Mouse (Mus musculus): ENCODE measurements at regions not wholly inside any gene's neighbourhood (a gene's known extent, or its start where the extent isn't known, plus 50 kb on each side); places are given as distances from the start of the nearest gene placed in this dataset.
"Not testable (repeated sequence)": the region's sequence is repeated elsewhere in the genome, so short reads cannot be mapped to it uniquely, and the experiment has no call there.

GRCm38 (mm10) chr19:27603296-27603695 lies 173.7 kb upstream of the Pum3 start:
- H3K9ac ChIP-seq (ENCODE audit: low read depth, poor library complexity, severe bottlenecking), result no peak overlapping the region
- H3K27ac ChIP-seq (ENCODE audit: insufficient read depth, low read length), result no peak overlapping the region
- H3K4me3 ChIP-seq (ENCODE audit: low read depth, low read length), result no peak overlapping the region
- H3K36me3 ChIP-seq (ENCODE audit: control insufficient read depth, insufficient read depth, low read length, poor library complexity, severe bottlenecking), result no peaks in the 10 kb centered on the region
- TF ChIP-seq CTCF (IDR thresholded peaks at IDR 0.05; ENCODE audit: low read depth, low read length) (no peak), EP300 (IDR thresholded peaks at IDR 0.05; ENCODE audit: insufficient read depth, low read depth, low read length) (no peak), POLR2A (IDR thresholded peaks at IDR 0.05; ENCODE audit: insufficient read depth, low read length) (no peak)
- peaks cover 4% of the 10 kb centered on the region for H3K4me1 ChIP-seq (ENCODE audit: control insufficient read depth, insufficient read depth, low read length)
- H3K27me3 ChIP-seq (ENCODE audit: control insufficient read depth, insufficient read depth, low read length, poor library complexity, severe bottlenecking), result no peaks in the 10 kb centered on the region
- no peaks in the 10 kb centered on the region for H3K9me3 ChIP-seq (replicated peaks; ENCODE audit: control insufficient read depth, insufficient read depth, low read length, poor library complexity, severe bottlenecking)

GRCm38 (mm10) chr19:27601551-27601950 lies 171.9 kb upstream of the Pum3 start:
- H3K4me3 ChIP-seq (ENCODE audit: low read depth, low read length), result no peak overlapping the region
- H3K9me3 ChIP-seq (replicated peaks; ENCODE audit: control insufficient read depth, insufficient read depth, low read length, poor library complexity, severe bottlenecking), result no peaks in the 10 kb centered on the region
- H3K4me1 ChIP-seq (ENCODE audit: control insufficient read depth, insufficient read depth, low read length), result peaks cover 4% of the 10 kb centered on the region
- no peak for TF ChIP-seq CTCF (IDR thresholded peaks at IDR 0.05; ENCODE audit: low read depth, low read length)
- peak; percentile 62; the same call in 1 of the 2 replicates for TF ChIP-seq EP300 (IDR thresholded peaks at IDR 0.05; ENCODE audit: insufficient read depth, low read depth, low read length)
- TF ChIP-seq POLR2A (IDR thresholded peaks at IDR 0.05; ENCODE audit: insufficient read depth, low read length), result no peak
- H3K9ac ChIP-seq (ENCODE audit: low read depth, poor library complexity, severe bottlenecking), result no peak overlapping the region
- H3K27me3 ChIP-seq (ENCODE audit: control insufficient read depth, insufficient read depth, low read length, poor library complexity, severe bottlenecking), result no peaks in the 10 kb centered on the region
- 0 out of 2 replicates have a peak overlapping the region, but pooled peaks have one; percentile 25 for H3K27ac ChIP-seq (ENCODE audit: insufficient read depth, low read length)
- H3K36me3 ChIP-seq (ENCODE audit: control insufficient read depth, insufficient read depth, low read length, poor library complexity, severe bottlenecking), result no peaks in the 10 kb centered on the region

- not testable (repeated sequence) for H3K4me1 ChIP-seq (ENCODE audit: control insufficient read depth, insufficient read depth, low read length); H3K9ac ChIP-seq (ENCODE audit: low read depth, poor library complexity, severe bottlenecking); H3K9me3 ChIP-seq (replicated peaks; ENCODE audit: control insufficient read depth, insufficient read depth, low read length, poor library complexity, severe bottlenecking); H3K36me3 ChIP-seq (ENCODE audit: control insufficient read depth, insufficient read depth, low read length, poor library complexity, severe bottlenecking); H3K27me3 ChIP-seq (ENCODE audit: control insufficient read depth, insufficient read depth, low read length, poor library complexity, severe bottlenecking)
- peak overlapping the region; percentile 9; the same call in 1 of the 2 replicates for H3K4me3 ChIP-seq (ENCODE audit: low read depth, low read length)
- H3K27ac ChIP-seq (ENCODE audit: insufficient read depth, low read length), result peak overlapping the region; percentile 49
Measured at GRCm38 (mm10) chr19:27600386-27600785, 170.8 kb upstream of the Pum3 start.

- Histone ChIP-seq H3K27ac (ENCODE audit: insufficient read depth, low read length) (peak overlapping the region; percentile 49), H3K9ac (ENCODE audit: low read depth, poor library complexity, severe bottlenecking) (no peak overlapping the region), H3K27me3 (ENCODE audit: control insufficient read depth, insufficient read depth, low read length, poor library complexity, severe bottlenecking) (no peaks in the 10 kb centered on the region), H3K4me3 (ENCODE audit: low read depth, low read length) (peak overlapping the region; percentile 9; the same call in 1 of the 2 replicates), H3K36me3 (ENCODE audit: control insufficient read depth, insufficient read depth, low read length, poor library complexity, severe bottlenecking) (no peaks in the 10 kb centered on the region), H3K9me3 (replicated peaks; ENCODE audit: control insufficient read depth, insufficient read depth, low read length, poor library complexity, severe bottlenecking) (no peaks in the 10 kb centered on the region), H3K4me1 (ENCODE audit: control insufficient read depth, insufficient read depth, low read length) (peaks cover 4% of the 10 kb centered on the region)
- no peak for TF ChIP-seq POLR2A (IDR thresholded peaks at IDR 0.05; ENCODE audit: insufficient read depth, low read length)
- no peak for TF ChIP-seq EP300 (IDR thresholded peaks at IDR 0.05; ENCODE audit: insufficient read depth, low read depth, low read length)
- no peak for TF ChIP-seq CTCF (IDR thresholded peaks at IDR 0.05; ENCODE audit: low read depth, low read length)
Measured at GRCm38 (mm10) chr19:27599639-27600308, 170.1 kb upstream of the Pum3 start.

- H3K4me3 ChIP-seq (ENCODE audit: low read depth, low read length), result no peak overlapping the region
- peaks cover 3% of the 10 kb centered on the region for H3K4me1 ChIP-seq (ENCODE audit: control insufficient read depth, insufficient read depth, low read length)
- H3K36me3 ChIP-seq (ENCODE audit: control insufficient read depth, insufficient read depth, low read length, poor library complexity, severe bottlenecking), result no peaks in the 10 kb centered on the region
Measured at GRCm38 (mm10) chr19:27598350-27598749, 168.7 kb upstream of the Pum3 start.

GRCm38 (mm10) chr19:27585566-27585965 lies 155.9 kb upstream of the Pum3 start:
- Histone ChIP-seq H3K4me1 (ENCODE audit: control insufficient read depth, insufficient read depth, low read length) (no peaks in the 10 kb centered on the region), H3K9ac (ENCODE audit: low read depth, poor library complexity, severe bottlenecking) (no peak overlapping the region), H3K27me3 (ENCODE audit: control insufficient read depth, insufficient read depth, low read length, poor library complexity, severe bottlenecking) (no peaks in the 10 kb centered on the region; the same call in 1 of the 2 replicates), H3K9me3 (replicated peaks; ENCODE audit: control insufficient read depth, insufficient read depth, low read length, poor library complexity, severe bottlenecking) (no peaks in the 10 kb centered on the region), H3K4me3 (ENCODE audit: low read depth, low read length) (no peak overlapping the region), H3K27ac (ENCODE audit: insufficient read depth, low read length) (no peak overlapping the region), H3K36me3 (ENCODE audit: control insufficient read depth, insufficient read depth, low read length, poor library complexity, severe bottlenecking) (no peaks in the 10 kb centered on the region)
- no peak for TF ChIP-seq CTCF (IDR thresholded peaks at IDR 0.05; ENCODE audit: low read depth, low read length)
- TF ChIP-seq POLR2A (IDR thresholded peaks at IDR 0.05; ENCODE audit: insufficient read depth, low read length), result no peak
- no peak for TF ChIP-seq EP300 (IDR thresholded peaks at IDR 0.05; ENCODE audit: insufficient read depth, low read depth, low read length)

More at GRCm38 (mm10) chr19:27598350-27598749, 168.7 kb upstream of the Pum3 start:
- TF ChIP-seq EP300 (IDR thresholded peaks at IDR 0.05; ENCODE audit: insufficient read depth, low read depth, low read length), result no peak
- TF ChIP-seq CTCF (IDR thresholded peaks at IDR 0.05; ENCODE audit: low read depth, low read length), result no peak
- TF ChIP-seq POLR2A (IDR thresholded peaks at IDR 0.05; ENCODE audit: insufficient read depth, low read length), result no peak
- Histone ChIP-seq H3K27me3 (ENCODE audit: control insufficient read depth, insufficient read depth, low read length, poor library complexity, severe bottlenecking) (no peaks in the 10 kb centered on the region), H3K9ac (ENCODE audit: low read depth, poor library complexity, severe bottlenecking) (no peak overlapping the region), H3K27ac (ENCODE audit: insufficient read depth, low read length) (no peak overlapping the region), H3K9me3 (replicated peaks; ENCODE audit: control insufficient read depth, insufficient read depth, low read length, poor library complexity, severe bottlenecking) (no peaks in the 10 kb centered on the region)
